8 mouse cellular contexts compared by ENCODE assay signal in genomic region chr17:46646322-46646662, GRCm38 (mm10). TPM values are rescaled to one million over a fixed set of nuclear protein-coding genes. Genes with fewer than 3 reads are reported as not detected.
DNase-seq lines count a peak whose midpoint lies in the region; ATAC-seq and TF ChIP-seq lines count a peak whose summit lies in the region.

No protein-coding gene starts in this region.

- H3K4me1 ChIP-seq in embryonic facial prominence, embryonic 11.5 days (ENCODE audit: control insufficient read depth, insufficient read depth, low read length) = peaks cover 6% of the 10 kb centered on the region
- peaks cover 24% of the 10 kb centered on the region for H3K4me1 ChIP-seq in intestine, embryonic 14.5 days (replicated peaks; ENCODE audit: control insufficient read depth, insufficient read depth, low read length)

- peak overlapping the region; percentile 58 for H3K9ac ChIP-seq in embryonic facial prominence, embryonic 11.5 days (replicated peaks; ENCODE audit: low read length)
- peak overlapping the region; percentile 80 for H3K9ac ChIP-seq in intestine, embryonic 14.5 days (ENCODE audit: low read length)

- no peak for ATAC-seq in embryonic facial prominence, embryonic 11.5 days (replicated peaks; ENCODE audit: insufficient number of reproducible peaks, low FRiP score, low TSS enrichment, low read depth)
- ATAC-seq in intestine, embryonic 14.5 days (replicated peaks; ENCODE audit: low FRiP score, low TSS enrichment, low read depth) = no peak; the same call in 1 of the 2 replicates

- no peak for TF ChIP-seq POLR2A in myocyte (IDR thresholded peaks at IDR 0.05; ENCODE audit: insufficient read length, low read depth)

- peaks cover 12% of the 10 kb centered on the region for H3K79me2 ChIP-seq in myocyte (ENCODE audit: control insufficient read depth, insufficient read depth)

- 0% methylated on average over 19 of the region's 19 CpGs for WGBS in embryonic facial prominence, embryonic 11.5 days
- 0% methylated on average over 19 of the region's 19 CpGs for WGBS in intestine, embryonic 14.5 days

- H3ac ChIP-seq in myocyte (ENCODE audit: control insufficient read depth, insufficient read length) = peak overlapping the region; percentile 20

- intact Hi-C loops in left cerebral cortex, adult 2 months (cut with DNase I) = loop anchor here (10.0 kb wide), 1 partner anchor 91 kb away; the partner anchor contains the start of gene Srf
- intact Hi-C loops in left cerebral cortex, postnatal 36 days (cut with DNase I) = loop anchor here (2.0 kb wide), 1 partner anchor 35 kb away; the partner anchor contains the start of gene Klhdc3

- H3K4me3 ChIP-seq in left cerebral cortex, adult 2 months = peak overlapping the region; percentile 100
- peak overlapping the region; percentile 64 for H3K4me3 ChIP-seq in embryonic facial prominence, embryonic 11.5 days (ENCODE audit: low read depth, low read length)
- peak overlapping the region; percentile 95 for H3K4me3 ChIP-seq in intestine, embryonic 14.5 days (ENCODE audit: low read depth, low read length)
- peak overlapping the region; percentile 78 for H3K4me3 ChIP-seq in myocyte

- H3K36me3 ChIP-seq in embryonic facial prominence, embryonic 11.5 days (replicated peaks; ENCODE audit: control insufficient read depth, insufficient read depth, low read depth, low read length) = no peaks in the 10 kb centered on the region
- peaks cover 24% of the 10 kb centered on the region for H3K36me3 ChIP-seq in intestine, embryonic 14.5 days (ENCODE audit: control insufficient read depth, insufficient read depth, low read length)
- H3K36me3 ChIP-seq in myocyte (ENCODE audit: control insufficient read depth, insufficient read depth) = peaks cover 5% of the 10 kb centered on the region

- no peak for DNase-seq in left cerebral cortex, adult 2 months (ENCODE audit: extremely low spot score in 1 of 2, low spot score in 2 of 2)
- DNase-seq in left cerebral cortex, postnatal 36 days (ENCODE audit: low spot score in 2 of 2) = no peak
- DNase-seq in embryonic facial prominence, embryonic 11.5 days (ENCODE audit: low spot score) = no peak
- no peak for DNase-seq in intestine, embryonic 14.5 days (ENCODE audit: low spot score)
- DNase-seq in adrenal gland, postnatal 14 days = no peak
- no peak for DNase-seq in urinary bladder, adult 2 months (ENCODE audit: low spot score)
- DNase-seq in frontal cortex, adult 2 months (ENCODE audit: extremely low spot score in 1 of 2, low spot score in 1 of 2) = no peak

- H3K9me3 ChIP-seq in embryonic facial prominence, embryonic 11.5 days (replicated peaks; ENCODE audit: control insufficient read depth, low read length) = no peaks in the 10 kb centered on the region
- H3K9me3 ChIP-seq in intestine, embryonic 14.5 days (ENCODE audit: control insufficient read depth, low read length) = no peaks in the 10 kb centered on the region

- H3K27ac ChIP-seq in left cerebral cortex, adult 2 months = peak overlapping the region; percentile 95
- H3K27ac ChIP-seq in embryonic facial prominence, embryonic 11.5 days (replicated peaks; ENCODE audit: low read depth, low read length) = no peak overlapping the region; the same call in 1 of the 2 replicates
- peak overlapping the region; percentile 77 for H3K27ac ChIP-seq in intestine, embryonic 14.5 days (ENCODE audit: low read depth)

- H3K27me3 ChIP-seq in embryonic facial prominence, embryonic 11.5 days (ENCODE audit: control insufficient read depth, insufficient read depth, low read length) = no peaks in the 10 kb centered on the region
- no peaks in the 10 kb centered on the region for H3K27me3 ChIP-seq in intestine, embryonic 14.5 days (replicated peaks; ENCODE audit: control insufficient read depth, insufficient read depth, low read length)
- no peaks in the 10 kb centered on the region for H3K27me3 ChIP-seq in myocyte (ENCODE audit: control insufficient read depth, insufficient read depth, insufficient read length)

- TF ChIP-seq CTCF in left cerebral cortex, adult 2 months (IDR thresholded peaks at IDR 0.05) = no peak

- H3K4me2 ChIP-seq in embryonic facial prominence, embryonic 11.5 days (ENCODE audit: low read depth, low read length) = peak overlapping the region; percentile 75
- peak overlapping the region; percentile 91 for H3K4me2 ChIP-seq in intestine, embryonic 14.5 days (ENCODE audit: low read length)
- peak overlapping the region; percentile 96 for H3K4me2 ChIP-seq in myocyte (ENCODE audit: low read depth)

TF ChIP-seq in myocyte, 11 proteins besides CTCF, POLR2A, EP300 and RAD21:
- TF ChIP-seq MYOD1 (IDR thresholded peaks at IDR 0.05; ENCODE audit: control insufficient read depth in 1 of 3, insufficient read length in 2 of 3, low read depth in 2 of 3) (no peak), USF1 (IDR thresholded peaks at IDR 0.05; ENCODE audit: low read depth) (peak; percentile 93)

RNA-seq across cellular contexts. Expression of gene Mrpl2, which starts 0.3 kb away (rescaled TPM):
- total RNA-seq in left cerebral cortex, adult 2 months (2021) = 10 to 100 TPM; 49.1 to 53.2 TPM
- 10 to 100 TPM; 52.5 to 54.7 TPM for total RNA-seq in left cerebral cortex, postnatal 36 days (2021)
- 114 and 117 TPM in 2 replicates for polyA plus RNA-seq in embryonic facial prominence, embryonic 11.5 days (2014; fragmentation: Nextera tagmentation; extraction: Ambion mirVana)
- 134 and 144 TPM in 2 replicates for polyA plus RNA-seq in intestine, embryonic 14.5 days (2014; fragmentation: Nextera tagmentation; extraction: Ambion mirVana)
- polyA plus RNA-seq in myocyte (2012; fragmentation: generic; extraction: Trizol) = 248 TPM
- 127 and 134 TPM in 2 replicates for total RNA-seq in adrenal gland, postnatal 14 days (2021)
- 49.8 and 54.6 TPM in 2 replicates for polyA plus RNA-seq in urinary bladder, adult 2 months (2012; rRNA removed)
- polyA plus RNA-seq in frontal cortex, adult 2 months (2012; rRNA removed) = 51.2 and 58.7 TPM in 2 replicates

RNA-seq across cellular contexts. Expression of gene Klc4, which starts 0.5 kb away (rescaled TPM):
- 10 to 100 TPM; 21.9 to 24.4 TPM for total RNA-seq in left cerebral cortex, adult 2 months (2021)
- total RNA-seq in left cerebral cortex, postnatal 36 days (2021) = 10 to 100 TPM; 19.9 to 21.7 TPM
- polyA plus RNA-seq in embryonic facial prominence, embryonic 11.5 days (2014; fragmentation: Nextera tagmentation; extraction: Ambion mirVana) = 17.7 and 22.5 TPM in 2 replicates
- 42.1 and 45.7 TPM in 2 replicates for polyA plus RNA-seq in intestine, embryonic 14.5 days (2014; fragmentation: Nextera tagmentation; extraction: Ambion mirVana)
- polyA plus RNA-seq in myocyte (2012; fragmentation: generic; extraction: Trizol) = 19.2 TPM
- total RNA-seq in adrenal gland, postnatal 14 days (2021) = 32.3 and 34.7 TPM in 2 replicates
- polyA plus RNA-seq in urinary bladder, adult 2 months (2012; rRNA removed) = 16.5 and 21.6 TPM in 2 replicates
- 20.1 and 23.5 TPM in 2 replicates for polyA plus RNA-seq in frontal cortex, adult 2 months (2012; rRNA removed)

RNA-seq across cellular contexts. Expression of gene Cul7, which starts 3.8 kb away (rescaled TPM):
- 10 to 100 TPM; 25.9 to 30.0 TPM for total RNA-seq in left cerebral cortex, adult 2 months (2021)
- 10 to 100 TPM; 27.8 to 29.1 TPM for total RNA-seq in left cerebral cortex, postnatal 36 days (2021)
- 27.9 and 28.1 TPM in 2 replicates for polyA plus RNA-seq in embryonic facial prominence, embryonic 11.5 days (2014; fragmentation: Nextera tagmentation; extraction: Ambion mirVana)
- 43.4 and 43.7 TPM in 2 replicates for polyA plus RNA-seq in intestine, embryonic 14.5 days (2014; fragmentation: Nextera tagmentation; extraction: Ambion mirVana)
- polyA plus RNA-seq in myocyte (2012; fragmentation: generic; extraction: Trizol) = 44.4 TPM
- total RNA-seq in adrenal gland, postnatal 14 days (2021) = 45.5 and 52.3 TPM in 2 replicates
- 23.5 and 29.9 TPM in 2 replicates for polyA plus RNA-seq in urinary bladder, adult 2 months (2012; rRNA removed)
- polyA plus RNA-seq in frontal cortex, adult 2 months (2012; rRNA removed) = 33.0 and 35.2 TPM in 2 replicates

RNA-seq across cellular contexts. Expression of gene Ptk7, which starts 17.0 kb away (rescaled TPM):
- total RNA-seq in left cerebral cortex, adult 2 months (2021) = 1 to 10 TPM; 8.3 to 9.4 TPM
- total RNA-seq in left cerebral cortex, postnatal 36 days (2021) = 10 to 100 TPM; 10.3 to 11.0 TPM
- 25.7 and 34.5 TPM in 2 replicates for polyA plus RNA-seq in embryonic facial prominence, embryonic 11.5 days (2014; fragmentation: Nextera tagmentation; extraction: Ambion mirVana)
- 54.0 and 56.6 TPM in 2 replicates for polyA plus RNA-seq in intestine, embryonic 14.5 days (2014; fragmentation: Nextera tagmentation; extraction: Ambion mirVana)
- 15.6 TPM for polyA plus RNA-seq in myocyte (2012; fragmentation: generic; extraction: Trizol)
- 13.8 and 16.0 TPM in 2 replicates for total RNA-seq in adrenal gland, postnatal 14 days (2021)
- 14.9 and 21.1 TPM in 2 replicates for polyA plus RNA-seq in urinary bladder, adult 2 months (2012; rRNA removed)
- 5.3 and 6.3 TPM in 2 replicates for polyA plus RNA-seq in frontal cortex, adult 2 months (2012; rRNA removed)

RNA-seq across cellular contexts. Expression of gene Rrp36, which starts 27.9 kb away (rescaled TPM):
- total RNA-seq in left cerebral cortex, adult 2 months (2021) = 10 to 100 TPM; 14.9 to 15.7 TPM
- total RNA-seq in left cerebral cortex, postnatal 36 days (2021) = 10 to 100 TPM; 14.9 to 16.5 TPM
- 54.0 and 61.6 TPM in 2 replicates for polyA plus RNA-seq in embryonic facial prominence, embryonic 11.5 days (2014; fragmentation: Nextera tagmentation; extraction: Ambion mirVana)
- polyA plus RNA-seq in intestine, embryonic 14.5 days (2014; fragmentation: Nextera tagmentation; extraction: Ambion mirVana) = 49.1 and 57.7 TPM in 2 replicates
- polyA plus RNA-seq in myocyte (2012; fragmentation: generic; extraction: Trizol) = 45.8 TPM
- total RNA-seq in adrenal gland, postnatal 14 days (2021) = 23.7 and 25.7 TPM in 2 replicates
- polyA plus RNA-seq in urinary bladder, adult 2 months (2012; rRNA removed) = 37.1 and 44.6 TPM in 2 replicates
- polyA plus RNA-seq in frontal cortex, adult 2 months (2012; rRNA removed) = 29.6 and 33.0 TPM in 2 replicates
